Mouse (Mus musculus) CD8-positive naive resting alpha-beta T cell, adult 2 months (primary cell): Measurements from ENCODE around the gene Gm8298.
"Not testable (repeated sequence)": the region's sequence is repeated elsewhere in the genome, so short reads cannot be mapped to it uniquely, and the experiment has no call there.

Experiments
- DNase-seq, 2 experiments: peaks; one replicate each; pipeline ENCODE4 v3.0.0; 2022; ENCODE audit warnings: low read depth in 2 of 2, low spot score in 2 of 2

Gene Gm8298

DNA sequence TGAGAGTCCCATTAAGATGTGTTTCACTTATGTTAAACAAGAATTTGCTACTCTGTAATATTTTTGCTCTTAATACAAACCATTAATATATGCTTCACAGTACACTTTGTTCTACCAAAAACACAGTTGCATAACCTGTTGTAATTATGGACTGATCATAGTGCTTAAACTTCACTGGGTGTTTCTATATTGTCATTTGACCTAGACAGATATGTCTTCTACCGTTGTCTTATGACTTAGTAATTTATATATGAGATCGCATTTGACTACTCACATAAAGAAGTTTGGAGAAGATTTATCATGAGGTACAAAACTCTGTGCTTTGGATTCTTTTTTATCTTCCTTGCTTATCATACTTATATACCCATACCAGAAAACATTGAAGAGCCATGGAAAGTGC, at the start of gene Gm8298:
Gene Gm8298, plus strand, starts transcription at position 301 of the 400 bp plus-strand sequence.
- DNase-seq = no peak

DNA sequence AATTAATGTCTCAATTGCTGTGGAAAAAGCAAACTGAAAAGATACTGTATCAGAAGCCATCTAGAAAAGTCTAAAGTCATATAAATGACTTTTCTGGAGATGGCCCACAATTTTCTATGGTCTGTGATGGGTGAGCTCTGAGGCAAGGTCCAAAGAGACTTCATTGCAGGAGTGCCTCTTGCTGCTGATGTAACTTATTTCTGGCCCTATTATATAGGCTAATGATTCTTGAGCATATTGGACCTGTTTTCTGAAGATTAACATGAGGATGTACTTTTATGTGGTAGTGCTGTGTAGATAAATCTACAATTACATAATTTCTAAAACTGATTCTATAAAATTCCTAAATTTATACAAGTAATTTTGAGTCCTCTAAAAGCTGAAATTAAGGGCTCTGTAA, 47.7 kb upstream of the Gm8298 start:
- no peak for DNase-seq

DNA sequence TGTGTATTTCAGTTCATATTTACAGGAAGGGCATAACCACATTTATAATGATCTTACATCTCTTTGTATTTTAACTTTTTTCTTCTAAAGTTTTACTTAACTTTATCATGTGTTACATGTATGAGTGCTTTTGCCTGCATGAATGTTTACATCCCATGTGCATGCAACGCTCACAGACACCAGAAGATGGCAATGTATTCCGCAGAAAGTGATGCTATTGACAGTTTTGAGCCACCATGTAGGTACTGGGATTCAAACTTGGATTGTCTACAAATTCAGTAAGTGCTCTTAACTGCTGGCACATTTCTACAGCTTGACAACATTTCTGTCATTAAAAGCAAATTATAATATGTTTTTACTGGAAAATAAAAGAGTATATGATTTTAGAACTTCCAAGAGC, 9.9 kb downstream of the Gm8298 start:
- peak in 1 of 2 experiments; percentile 3 for DNase-seq

DNA sequence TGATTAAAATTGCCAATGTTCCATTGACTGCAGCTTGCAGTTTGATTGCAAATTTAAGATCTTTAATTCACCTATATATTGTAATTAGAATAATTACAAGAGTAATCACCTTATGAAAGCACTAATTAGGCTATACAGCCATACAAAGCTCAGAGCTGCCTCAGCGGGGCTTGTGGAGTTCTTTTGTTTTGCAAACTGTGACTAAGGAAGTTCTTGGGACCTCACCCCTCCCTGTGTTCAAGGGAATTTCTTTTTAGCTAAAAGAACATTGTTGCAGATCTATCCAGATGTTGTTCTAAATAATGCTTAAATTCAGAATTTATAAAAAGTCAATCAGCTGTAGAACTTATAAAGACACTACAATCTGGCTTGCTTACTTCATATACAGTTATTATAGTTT, 16.8 kb downstream of the Gm8298 start:
- not testable (repeated sequence) for DNase-seq

- not testable (repeated sequence) for DNase-seq
These were observed 19.1 kb downstream of the Gm8298 start for GRCm38 (mm10) chr3:59879801-59880554.

- DNase-seq = no peak
These were observed 32.4 kb downstream of the Gm8298 start for GRCm38 (mm10) chr3:59893276-59893675.

GRCm38 (mm10) chr3:59924914-59925313, 64.1 kb downstream of the Gm8298 start, which contains the start of gene C130079G13Rik:
Gene C130079G13Rik, plus strand, starts transcription at chr3:59925214.
- no peak for DNase-seq
